Mouse (Mus musculus) lung, postnatal 0 days (tissue): ENCODE results near the gene Fzd4.

Source experiments
- CTCF ChIP-seq: IDR thresholded peaks from 2 replicates; pipeline ENCODE4 v1.5.1; 2016; ENCODE audit warnings: antibody characterized with exemption, mild to moderate bottlenecking
- EP300 ChIP-seq: IDR thresholded peaks from 2 replicates; pipeline ENCODE4 v1.6.1; 2016; ENCODE audit warnings: antibody characterized with exemption, mild to moderate bottlenecking, control low read depth

DNA sequence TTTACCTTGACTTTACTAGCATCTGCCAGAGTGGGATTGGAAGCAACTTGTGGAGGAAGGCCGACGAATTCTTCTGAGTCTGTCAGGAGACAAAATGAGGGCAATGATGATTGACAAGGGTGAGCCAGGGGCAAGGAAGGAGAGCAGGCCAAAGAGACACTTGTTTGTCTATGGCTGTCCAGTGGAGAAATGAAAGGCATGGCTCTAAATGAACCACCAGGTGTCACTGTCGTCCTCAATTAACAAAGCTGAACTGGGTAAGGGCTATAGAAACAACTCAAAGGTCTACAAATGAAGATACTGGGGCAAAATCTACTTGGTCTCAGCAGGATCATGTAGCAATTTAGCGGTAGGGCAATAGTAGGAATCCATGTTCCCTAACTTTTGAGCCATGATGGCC, 33.4 kb downstream of the Fzd4 start:
- TF ChIP-seq CTCF (peak; percentile 83), EP300 (no peak)
